Mouse (Mus musculus): ENCODE measurements around the gene Tmem132d. TPM values are rescaled to one million over a fixed set of nuclear protein-coding genes. Genes with fewer than 3 reads are reported as not detected.
"Not testable (repeated sequence)": the region's sequence is repeated elsewhere in the genome, so short reads cannot be mapped to it uniquely, and the experiment has no call there.

Tmem132d gene
- polyA plus RNA-seq, 1 experiment: 5.3 TPM

- no peak for TF ChIP-seq CTCF (IDR thresholded peaks at IDR 0.05; ENCODE audit: insufficient read depth, low read length)
- no peak for TF ChIP-seq POLR2A (IDR thresholded peaks at IDR 0.05; ENCODE audit: borderline replicate concordance, extremely low read depth, low read depth, low read length)
- WGBS: 58% methylated on average over 5 of the region's 5 CpGs
- no peaks in the 10 kb centered on the region for H3K4me1 ChIP-seq (ENCODE audit: control insufficient read depth, insufficient read depth, low read length)
- DNase-seq: no peak
- H3K4me3 ChIP-seq (replicated peaks; ENCODE audit: extremely low read depth, low read depth, low read length): no peak overlapping the region
Observed at GRCm38 (mm10) chr5:128075456-128075855, 357.4 kb downstream of the Tmem132d start.

- TF ChIP-seq CTCF (IDR thresholded peaks at IDR 0.05; ENCODE audit: insufficient read depth, low read length) (no peak), POLR2A (IDR thresholded peaks at IDR 0.05; ENCODE audit: borderline replicate concordance, extremely low read depth, low read depth, low read length) (no peak)
- no peaks in the 10 kb centered on the region for H3K4me1 ChIP-seq (ENCODE audit: control insufficient read depth, insufficient read depth, low read length)
- WGBS: 77% methylated on average over 2 of the region's 2 CpGs
- no peak for DNase-seq
- H3K4me3 ChIP-seq (replicated peaks; ENCODE audit: extremely low read depth, low read depth, low read length): no peak overlapping the region
Observed at GRCm38 (mm10) chr5:128072616-128073015, 360.3 kb downstream of the Tmem132d start.

- no peak overlapping the region for H3K4me3 ChIP-seq (replicated peaks; ENCODE audit: extremely low read depth, low read depth, low read length)
- WGBS: 76% methylated on average over 9 of the region's 9 CpGs
- no peak for DNase-seq
- no peaks in the 10 kb centered on the region for H3K4me1 ChIP-seq (ENCODE audit: control insufficient read depth, insufficient read depth, low read length)
- no peak for TF ChIP-seq POLR2A (IDR thresholded peaks at IDR 0.05; ENCODE audit: borderline replicate concordance, extremely low read depth, low read depth, low read length)
- no peak for TF ChIP-seq CTCF (IDR thresholded peaks at IDR 0.05; ENCODE audit: insufficient read depth, low read length)
Observed at GRCm38 (mm10) chr5:128041781-128042180, 391.1 kb downstream of the Tmem132d start.

- no peak for DNase-seq
- Histone ChIP-seq H3K4me1 (ENCODE audit: control insufficient read depth, insufficient read depth, low read length) (no peaks in the 10 kb centered on the region), H3K4me3 (replicated peaks; ENCODE audit: extremely low read depth, low read depth, low read length) (no peak overlapping the region)
- 85% methylated on average over 6 of the region's 6 CpGs for WGBS
- TF ChIP-seq CTCF (IDR thresholded peaks at IDR 0.05; ENCODE audit: insufficient read depth, low read length): no peak
- no peak for TF ChIP-seq POLR2A (IDR thresholded peaks at IDR 0.05; ENCODE audit: borderline replicate concordance, extremely low read depth, low read depth, low read length)
Observed at GRCm38 (mm10) chr5:128040036-128040435, 392.8 kb downstream of the Tmem132d start.

GRCm38 (mm10) chr5:128027076-128027475, 405.8 kb downstream of the Tmem132d start:
- Histone ChIP-seq H3K4me3 (replicated peaks; ENCODE audit: extremely low read depth, low read depth, low read length) (no peak overlapping the region), H3K4me1 (ENCODE audit: control insufficient read depth, insufficient read depth, low read length) (no peaks in the 10 kb centered on the region)
- no peak for DNase-seq
- WGBS: 72% methylated on average over 2 of the region's 2 CpGs
- TF ChIP-seq CTCF (IDR thresholded peaks at IDR 0.05; ENCODE audit: insufficient read depth, low read length) (no peak), POLR2A (IDR thresholded peaks at IDR 0.05; ENCODE audit: borderline replicate concordance, extremely low read depth, low read depth, low read length) (no peak)

GRCm38 (mm10) chr5:128004666-128005065, 428.2 kb downstream of the Tmem132d start:
- no peak for DNase-seq
- no peak overlapping the region for H3K4me3 ChIP-seq (replicated peaks; ENCODE audit: extremely low read depth, low read depth, low read length)
- TF ChIP-seq POLR2A (IDR thresholded peaks at IDR 0.05; ENCODE audit: borderline replicate concordance, extremely low read depth, low read depth, low read length): no peak
- no peak for TF ChIP-seq CTCF (IDR thresholded peaks at IDR 0.05; ENCODE audit: insufficient read depth, low read length)
- 72% methylated on average over 9 of the region's 9 CpGs for WGBS
- no peaks in the 10 kb centered on the region for H3K4me1 ChIP-seq (ENCODE audit: control insufficient read depth, insufficient read depth, low read length)

GRCm38 (mm10) chr5:127996526-127997245, 436.2 kb downstream of the Tmem132d start:
- Histone ChIP-seq H3K4me3 (replicated peaks; ENCODE audit: extremely low read depth, low read depth, low read length) (no peak overlapping the region), H3K4me1 (ENCODE audit: control insufficient read depth, insufficient read depth, low read length) (no peaks in the 10 kb centered on the region)
- DNase-seq: no peak
- WGBS: 68% methylated on average over 10 of the region's 10 CpGs
- TF ChIP-seq CTCF (IDR thresholded peaks at IDR 0.05; ENCODE audit: insufficient read depth, low read length) (no peak), POLR2A (IDR thresholded peaks at IDR 0.05; ENCODE audit: borderline replicate concordance, extremely low read depth, low read depth, low read length) (no peak)

GRCm38 (mm10) chr5:127993460-127993859, 439.4 kb downstream of the Tmem132d start:
- H3K4me3 ChIP-seq (replicated peaks; ENCODE audit: extremely low read depth, low read depth, low read length): no peak overlapping the region
- no peak for DNase-seq
- TF ChIP-seq CTCF (IDR thresholded peaks at IDR 0.05; ENCODE audit: insufficient read depth, low read length) (no peak), POLR2A (IDR thresholded peaks at IDR 0.05; ENCODE audit: borderline replicate concordance, extremely low read depth, low read depth, low read length) (no peak)
- WGBS: 70% methylated on average over 3 of the region's 3 CpGs
- H3K4me1 ChIP-seq (ENCODE audit: control insufficient read depth, insufficient read depth, low read length): no peaks in the 10 kb centered on the region

- no peak overlapping the region for H3K4me3 ChIP-seq (replicated peaks; ENCODE audit: extremely low read depth, low read depth, low read length)
- no peaks in the 10 kb centered on the region for H3K4me1 ChIP-seq (ENCODE audit: control insufficient read depth, insufficient read depth, low read length)
- 80% methylated on average over 5 of the region's 5 CpGs for WGBS
- DNase-seq: no peak
- no peak for TF ChIP-seq POLR2A (IDR thresholded peaks at IDR 0.05; ENCODE audit: borderline replicate concordance, extremely low read depth, low read depth, low read length)
- no peak for TF ChIP-seq CTCF (IDR thresholded peaks at IDR 0.05; ENCODE audit: insufficient read depth, low read length)
Observed at GRCm38 (mm10) chr5:127990826-127991225, 442.1 kb downstream of the Tmem132d start.

GRCm38 (mm10) chr5:127980003-127980358, 452.9 kb downstream of the Tmem132d start:
- not testable (repeated sequence) for H3K4me3 ChIP-seq (replicated peaks; ENCODE audit: extremely low read depth, low read depth, low read length); DNase-seq; H3K4me1 ChIP-seq (ENCODE audit: control insufficient read depth, insufficient read depth, low read length)
- WGBS: 50% methylated on average over 6 of the region's 6 CpGs
